Mouse (Mus musculus): ENCODE data around the gene 2210017I01Rik. TPM values are rescaled to one million over a fixed set of nuclear protein-coding genes. Genes with fewer than 3 reads are reported as not detected.

2210017I01Rik gene
- polyA plus RNA-seq, 1 experiment from 2014 or later = not detected

DNA sequence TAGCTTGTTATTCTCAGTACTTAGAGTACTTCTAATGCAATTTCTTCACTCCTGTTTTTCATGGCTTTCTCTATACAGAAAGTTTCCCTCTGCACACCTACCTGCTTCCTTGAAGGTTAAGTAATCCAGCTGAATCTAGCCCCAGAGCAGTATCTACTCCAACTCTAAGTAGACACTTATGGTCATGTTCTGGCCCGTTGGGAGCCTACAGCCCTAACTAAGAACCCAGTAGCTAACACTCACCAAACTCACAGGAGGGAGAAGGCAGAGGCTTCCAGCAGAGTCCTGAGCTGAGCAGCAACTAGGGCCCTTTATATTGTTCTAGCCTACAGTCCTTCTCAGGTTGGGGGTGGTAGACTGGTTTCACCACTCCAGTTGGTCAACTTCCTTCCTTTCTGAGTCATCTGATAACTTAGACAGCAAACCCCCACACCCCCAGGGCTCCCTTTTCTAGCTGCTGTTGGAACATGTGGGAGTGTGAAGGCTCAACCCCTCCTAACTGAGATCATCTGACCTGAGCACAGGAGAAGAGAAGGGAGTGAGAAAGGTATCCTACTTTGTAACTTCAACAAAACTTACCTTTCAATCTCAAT is 33.7 kb downstream of the 2210017I01Rik start, which contains the start of gene Ivl:
Ivl (minus strand) TSS at position 287 of the 593 bp plus-strand sequence.
- Histone ChIP-seq H3K4me2 (ENCODE audit: low read length) (no peak within 1 kb of the TSS), H3K9me3 (ENCODE audit: control insufficient read depth, low read length) (no peaks in the 10 kb centered on the region), H3K9ac (ENCODE audit: low read depth, low read length) (no peak within 1 kb of the TSS), H3K27me3 (replicated peaks; ENCODE audit: control insufficient read depth, insufficient read depth, low read length) (no peaks in the 10 kb centered on the region), H3K27ac (ENCODE audit: low read depth, low read length) (no peak within 1 kb of the TSS), H3K36me3 (ENCODE audit: control insufficient read depth, insufficient read depth, low read length) (no peaks in the 10 kb centered on the region), H3K4me1 (ENCODE audit: control insufficient read depth, insufficient read depth, low read depth, low read length) (no peaks in the 10 kb centered on the region), H3K4me3 (ENCODE audit: low read length) (no peak within 1 kb of the TSS)
- ATAC-seq = no peak
- 87% methylated on average over 1 of the region's 1 CpGs for WGBS

DNA sequence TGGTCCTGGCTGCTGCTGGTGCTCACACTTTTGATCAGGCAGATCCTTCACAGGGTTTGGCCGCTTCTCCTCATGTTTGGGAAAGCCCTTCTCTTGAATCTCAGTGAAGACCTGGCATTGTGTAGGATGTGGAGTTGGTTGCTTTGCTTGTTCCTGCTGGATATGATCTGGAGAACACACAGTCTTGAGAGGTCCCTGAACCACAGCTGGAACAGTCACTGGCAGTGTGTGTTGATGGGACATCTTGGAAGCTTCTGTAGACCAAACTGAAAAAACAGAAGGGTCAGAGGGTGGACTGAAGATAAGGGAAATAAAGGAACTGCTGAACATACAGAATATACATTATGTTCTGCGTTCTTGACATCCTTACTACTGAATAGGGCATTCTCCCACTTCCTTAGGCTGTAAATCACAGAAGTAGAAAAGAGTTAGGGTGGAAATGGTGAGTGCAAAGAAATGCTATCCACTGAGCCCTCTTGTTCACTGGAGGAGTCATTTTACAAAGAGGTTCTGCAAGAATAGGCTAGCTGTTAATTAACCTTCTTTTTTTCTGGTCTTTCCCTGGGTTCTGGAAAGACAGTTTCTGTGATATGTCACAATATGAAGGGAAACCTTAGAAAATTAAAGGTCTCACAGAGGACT is 34.7 kb downstream of the 2210017I01Rik start:
- Histone ChIP-seq H3K4me2 (ENCODE audit: low read length) (no peak overlapping the region), H3K27ac (ENCODE audit: low read depth, low read length) (no peak overlapping the region), H3K9me3 (ENCODE audit: control insufficient read depth, low read length) (no peaks in the 10 kb centered on the region), H3K36me3 (ENCODE audit: control insufficient read depth, insufficient read depth, low read length) (no peaks in the 10 kb centered on the region), H3K27me3 (replicated peaks; ENCODE audit: control insufficient read depth, insufficient read depth, low read length) (no peaks in the 10 kb centered on the region), H3K9ac (ENCODE audit: low read depth, low read length) (no peak overlapping the region), H3K4me3 (ENCODE audit: low read length) (no peak overlapping the region), H3K4me1 (ENCODE audit: control insufficient read depth, insufficient read depth, low read depth, low read length) (no peaks in the 10 kb centered on the region)
- WGBS = 63% methylated on average over 2 of the region's 2 CpGs
- no peak for ATAC-seq

DNA sequence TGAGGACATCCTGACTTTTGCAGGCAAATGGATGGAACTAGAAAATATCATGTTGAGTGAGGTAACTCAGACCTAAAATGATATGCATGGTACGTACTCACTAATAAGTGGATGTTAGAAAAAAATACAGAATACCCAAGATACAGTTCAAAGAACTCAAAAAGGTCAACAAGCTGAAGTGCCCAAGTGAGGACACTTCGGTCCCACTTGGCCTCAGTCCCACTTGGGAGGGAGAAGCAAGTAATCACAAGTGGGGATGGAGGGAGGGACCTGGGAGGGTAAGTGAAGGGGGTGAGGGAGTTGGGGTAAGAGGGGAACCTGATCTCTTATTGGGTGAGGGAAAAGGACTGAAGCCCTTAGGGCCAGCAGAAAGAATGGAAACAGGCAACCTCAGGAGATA is 38.5 kb downstream of the 2210017I01Rik start:
- Histone ChIP-seq H3K27me3 (replicated peaks; ENCODE audit: control insufficient read depth, insufficient read depth, low read length) (no peaks in the 10 kb centered on the region), H3K36me3 (ENCODE audit: control insufficient read depth, insufficient read depth, low read length) (no peaks in the 10 kb centered on the region), H3K9me3 (ENCODE audit: control insufficient read depth, low read length) (no peaks in the 10 kb centered on the region), H3K4me3 (ENCODE audit: low read length) (no peak overlapping the region), H3K27ac (ENCODE audit: low read depth, low read length) (no peak overlapping the region), H3K4me2 (ENCODE audit: low read length) (no peak overlapping the region), H3K4me1 (ENCODE audit: control insufficient read depth, insufficient read depth, low read depth, low read length) (no peaks in the 10 kb centered on the region), H3K9ac (ENCODE audit: low read depth, low read length) (no peak overlapping the region)
- no peak for ATAC-seq
- 94% methylated on average over 2 of the region's 2 CpGs for WGBS

DNA sequence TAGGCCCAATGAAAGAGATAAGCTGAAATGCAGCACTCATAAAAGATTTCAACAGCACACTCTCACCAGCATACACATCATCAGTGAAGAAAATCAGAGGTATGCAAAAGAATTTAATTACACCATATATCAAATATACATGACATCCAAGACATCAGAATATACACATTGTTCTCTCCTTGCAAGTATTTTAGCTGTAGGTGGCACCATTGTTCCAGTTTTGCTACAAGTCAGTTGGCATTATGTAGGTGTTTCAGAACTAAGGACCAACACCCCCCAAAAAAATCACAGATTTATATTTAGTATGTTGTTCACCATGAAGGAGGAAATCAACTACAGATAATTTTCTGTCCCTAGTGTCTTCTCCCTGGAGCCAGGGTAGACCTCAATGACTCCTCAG is 41.9 kb downstream of the 2210017I01Rik start:
- no peak for ATAC-seq
- no peak overlapping the region for H3K4me2 ChIP-seq (ENCODE audit: low read length)
- H3K27me3 ChIP-seq (replicated peaks; ENCODE audit: control insufficient read depth, insufficient read depth, low read length) = no peaks in the 10 kb centered on the region
- H3K4me1 ChIP-seq (ENCODE audit: control insufficient read depth, insufficient read depth, low read depth, low read length) = no peaks in the 10 kb centered on the region
- H3K27ac ChIP-seq (ENCODE audit: low read depth, low read length) = no peak overlapping the region
- no peak overlapping the region for H3K4me3 ChIP-seq (ENCODE audit: low read length)
- H3K9ac ChIP-seq (ENCODE audit: low read depth, low read length) = no peak overlapping the region
- no peaks in the 10 kb centered on the region for H3K9me3 ChIP-seq (ENCODE audit: control insufficient read depth, low read length)
- no peaks in the 10 kb centered on the region for H3K36me3 ChIP-seq (ENCODE audit: control insufficient read depth, insufficient read depth, low read length)

Other genes starting within 250 kb of the 2210017I01Rik start
- not detected in 2 replicates for gene Sprr2f, start 242.3 kb downstream of the 2210017I01Rik start, polyA plus RNA-seq (2015; fragmentation: Nextera tagmentation; extraction: Ambion mirVana)
- gene Sprr2h, start 221.8 kb downstream of the 2210017I01Rik start, polyA plus RNA-seq (2015; fragmentation: Nextera tagmentation; extraction: Ambion mirVana) = not detected in 2 replicates
- gene Sprr2i, start 199.5 kb downstream of the 2210017I01Rik start, polyA plus RNA-seq (2015; fragmentation: Nextera tagmentation; extraction: Ambion mirVana) = not detected in 2 replicates
- not detected in 2 replicates for gene Sprr2j-ps, start 189.4 kb downstream of the 2210017I01Rik start, polyA plus RNA-seq (2015; fragmentation: Nextera tagmentation; extraction: Ambion mirVana)
- gene Gm9774, start 178.1 kb downstream of the 2210017I01Rik start, polyA plus RNA-seq (2015; fragmentation: Nextera tagmentation; extraction: Ambion mirVana) = 6.1 and 18.1 TPM in 2 replicates
- gene Sprr2k, start 174.9 kb downstream of the 2210017I01Rik start, polyA plus RNA-seq (2015; fragmentation: Nextera tagmentation; extraction: Ambion mirVana) = not detected in 2 replicates
- gene Sprr1b, start 168.7 kb downstream of the 2210017I01Rik start, polyA plus RNA-seq (2015; fragmentation: Nextera tagmentation; extraction: Ambion mirVana) = not detected in 2 replicates
- gene Sprr3, start 148.8 kb downstream of the 2210017I01Rik start, polyA plus RNA-seq (2015; fragmentation: Nextera tagmentation; extraction: Ambion mirVana) = not detected in 2 replicates
- 0.20 and 0.59 TPM in 2 replicates for gene Sprr1a, start 121.6 kb downstream of the 2210017I01Rik start, polyA plus RNA-seq (2015; fragmentation: Nextera tagmentation; extraction: Ambion mirVana)
- not detected in 2 replicates for gene Sprr4, start 107.0 kb downstream of the 2210017I01Rik start, polyA plus RNA-seq (2015; fragmentation: Nextera tagmentation; extraction: Ambion mirVana)
- gene 2310046K23Rik, start 73.0 kb downstream of the 2210017I01Rik start, polyA plus RNA-seq (2015; fragmentation: Nextera tagmentation; extraction: Ambion mirVana) = not detected in 2 replicates
- gene Ivl, start 33.8 kb downstream of the 2210017I01Rik start, polyA plus RNA-seq (2015; fragmentation: Nextera tagmentation; extraction: Ambion mirVana) = not detected in 2 replicates
- gene Smcp, start 18.5 kb downstream of the 2210017I01Rik start, polyA plus RNA-seq (2015; fragmentation: Nextera tagmentation; extraction: Ambion mirVana) = not detected in 2 replicates
- not detected in 2 replicates for gene Lce6a, start 14.2 kb upstream of the 2210017I01Rik start, polyA plus RNA-seq (2015; fragmentation: Nextera tagmentation; extraction: Ambion mirVana)
- gene Lce1a1, start 40.8 kb upstream of the 2210017I01Rik start, polyA plus RNA-seq (2015; fragmentation: Nextera tagmentation; extraction: Ambion mirVana) = not detected in 2 replicates
- not detected in 2 replicates for gene Lce1b, start 49.4 kb upstream of the 2210017I01Rik start, polyA plus RNA-seq (2015; fragmentation: Nextera tagmentation; extraction: Ambion mirVana)
- gene Lce1a2, start 62.8 kb upstream of the 2210017I01Rik start, polyA plus RNA-seq (2015; fragmentation: Nextera tagmentation; extraction: Ambion mirVana) = not detected in 2 replicates
- gene Lce1c, start 71.8 kb upstream of the 2210017I01Rik start, polyA plus RNA-seq (2015; fragmentation: Nextera tagmentation; extraction: Ambion mirVana) = not detected in 2 replicates
- gene Lce1d, start 79.7 kb upstream of the 2210017I01Rik start, polyA plus RNA-seq (2015; fragmentation: Nextera tagmentation; extraction: Ambion mirVana) = not detected in 2 replicates
- not detected in 2 replicates for gene Lce1e, start 101.6 kb upstream of the 2210017I01Rik start, polyA plus RNA-seq (2015; fragmentation: Nextera tagmentation; extraction: Ambion mirVana)
- not detected in 2 replicates for gene Lce1f, start 112.9 kb upstream of the 2210017I01Rik start, polyA plus RNA-seq (2015; fragmentation: Nextera tagmentation; extraction: Ambion mirVana)
- not detected in 2 replicates for gene Gm38119, start 131.6 kb upstream of the 2210017I01Rik start, polyA plus RNA-seq (2015; fragmentation: Nextera tagmentation; extraction: Ambion mirVana)
- not detected in 2 replicates for gene Lce1g, start 144.8 kb upstream of the 2210017I01Rik start, polyA plus RNA-seq (2015; fragmentation: Nextera tagmentation; extraction: Ambion mirVana)
- gene Lce1h, start 157.6 kb upstream of the 2210017I01Rik start, polyA plus RNA-seq (2015; fragmentation: Nextera tagmentation; extraction: Ambion mirVana) = not detected in 2 replicates
- gene Lce1i, start 171.4 kb upstream of the 2210017I01Rik start, polyA plus RNA-seq (2015; fragmentation: Nextera tagmentation; extraction: Ambion mirVana) = not detected in 2 replicates
- gene Lce1j, start 183.0 kb upstream of the 2210017I01Rik start, polyA plus RNA-seq (2015; fragmentation: Nextera tagmentation; extraction: Ambion mirVana) = not detected in 2 replicates
- gene Lce1k, start 200.4 kb upstream of the 2210017I01Rik start, polyA plus RNA-seq (2015; fragmentation: Nextera tagmentation; extraction: Ambion mirVana) = not detected in 2 replicates
- not detected in 2 replicates for gene Kprp, start 219.8 kb upstream of the 2210017I01Rik start, polyA plus RNA-seq (2015; fragmentation: Nextera tagmentation; extraction: Ambion mirVana)
- not detected in 2 replicates for gene Lce1l, start 243.8 kb upstream of the 2210017I01Rik start, polyA plus RNA-seq (2015; fragmentation: Nextera tagmentation; extraction: Ambion mirVana)